Mouse (Mus musculus) limb, embryonic 10.5 days (tissue): ENCODE measurements at regions not wholly inside any gene's neighbourhood (a gene's known extent, or its start where the extent isn't known, plus 50 kb on each side); places are given as distances from the start of the nearest gene placed in this dataset.

ENCODE experiments used
- DNase-seq: peaks from one replicate; pipeline ENCODE4 v3.0.0-alpha.2; 2017; ENCODE audit warnings: low spot score
- H3K27ac ChIP-seq: fragments of 300-500 bp; sonication (generic); 2 replicates; pipeline ENCODE4 v1.5.1; 2016; ENCODE audit warnings: mild to moderate bottlenecking
- H3K27me3 ChIP-seq: fragments of 300-500 bp; sonication (generic); 2 replicates; pipeline ENCODE4 v1.6.1; 2016; ENCODE audit warnings: low read depth, mild to moderate bottlenecking; ENCODE audit not compliant: poor library complexity, severe bottlenecking
- H3K36me3 ChIP-seq: fragments of 300-500 bp; sonication (generic); 2 replicates; pipeline ENCODE4 v1.6.1; 2016; ENCODE audit warnings: mild to moderate bottlenecking, moderate library complexity
- H3K4me1 ChIP-seq: fragments of 300-500 bp; sonication (generic); 2 replicates; pipeline ENCODE4 v1.6.1; 2016
- H3K4me3 ChIP-seq: fragments of 300-500 bp; sonication (generic); 2 replicates; pipeline ENCODE4 v1.5.1; 2016; ENCODE audit warnings: mild to moderate bottlenecking, moderate library complexity
- H3K9me3 ChIP-seq: fragments of 300-500 bp; sonication (generic); replicated peaks from 2 replicates; pipeline ENCODE4 v1.6.1; 2016; ENCODE audit warnings: mild to moderate bottlenecking
- WGBS: fragments of 180-500 bp; shearing (Covaris S2); methylation state at CpG from one replicate; pipeline ENCODE4 v1.1.7; 2016; 5-methylcytosine and 5-hydroxymethylcytosine counted together

GRCm38 (mm10) chr12:54286911-54287819 lies 83.5 kb upstream of the Egln3 start:
- H3K36me3 ChIP-seq = no peaks in the 10 kb centered on the region
- peak; percentile 28 for DNase-seq
- H3K4me3 ChIP-seq = no peak overlapping the region
- no peak overlapping the region for H3K27ac ChIP-seq
- H3K27me3 ChIP-seq = no peaks in the 10 kb centered on the region
- peaks cover 23% of the 10 kb centered on the region for H3K4me1 ChIP-seq
- 72% methylated on average over 16 of the region's 16 CpGs for WGBS
- no peaks in the 10 kb centered on the region for H3K9me3 ChIP-seq

DNA sequence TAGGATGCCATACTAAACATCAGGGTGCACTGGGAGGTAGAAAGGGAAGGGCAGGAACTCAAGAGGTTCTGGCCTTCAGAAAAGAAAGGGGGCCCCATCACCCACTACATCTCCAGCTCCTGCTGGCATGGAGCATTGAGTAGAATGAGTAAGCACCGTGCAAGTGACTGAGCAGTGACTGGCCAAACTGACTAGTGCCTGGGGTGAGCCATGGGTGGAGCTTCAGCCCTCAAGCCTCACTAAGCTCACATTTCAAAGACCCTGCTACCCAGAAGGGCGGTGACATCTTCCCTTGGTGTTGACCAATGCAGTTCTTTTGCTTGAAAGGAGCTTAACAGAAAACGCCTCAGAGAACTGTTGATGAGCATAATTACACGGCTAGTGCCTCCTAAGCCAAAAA lies 80.0 kb upstream of the Egln3 start:
- no peaks in the 10 kb centered on the region for H3K9me3 ChIP-seq
- H3K27me3 ChIP-seq = no peaks in the 10 kb centered on the region
- peak; percentile 33 for DNase-seq
- no peak overlapping the region for H3K27ac ChIP-seq
- no peaks in the 10 kb centered on the region for H3K36me3 ChIP-seq
- peaks cover 26% of the 10 kb centered on the region for H3K4me1 ChIP-seq
- no peak overlapping the region for H3K4me3 ChIP-seq
- WGBS = 9% methylated on average over 4 of the region's 4 CpGs

- H3K27me3 ChIP-seq = no peaks in the 10 kb centered on the region
- H3K36me3 ChIP-seq = no peaks in the 10 kb centered on the region
- WGBS = 89% methylated on average over 1 of the region's 1 CpGs
- H3K4me1 ChIP-seq = peaks cover 26% of the 10 kb centered on the region
- no peaks in the 10 kb centered on the region for H3K9me3 ChIP-seq
- no peak overlapping the region for H3K4me3 ChIP-seq
- peak; percentile 21 for DNase-seq
- H3K27ac ChIP-seq = no peak overlapping the region
These were observed 79.4 kb upstream of the Egln3 start for GRCm38 (mm10) chr12:54283011-54283410.

DNA sequence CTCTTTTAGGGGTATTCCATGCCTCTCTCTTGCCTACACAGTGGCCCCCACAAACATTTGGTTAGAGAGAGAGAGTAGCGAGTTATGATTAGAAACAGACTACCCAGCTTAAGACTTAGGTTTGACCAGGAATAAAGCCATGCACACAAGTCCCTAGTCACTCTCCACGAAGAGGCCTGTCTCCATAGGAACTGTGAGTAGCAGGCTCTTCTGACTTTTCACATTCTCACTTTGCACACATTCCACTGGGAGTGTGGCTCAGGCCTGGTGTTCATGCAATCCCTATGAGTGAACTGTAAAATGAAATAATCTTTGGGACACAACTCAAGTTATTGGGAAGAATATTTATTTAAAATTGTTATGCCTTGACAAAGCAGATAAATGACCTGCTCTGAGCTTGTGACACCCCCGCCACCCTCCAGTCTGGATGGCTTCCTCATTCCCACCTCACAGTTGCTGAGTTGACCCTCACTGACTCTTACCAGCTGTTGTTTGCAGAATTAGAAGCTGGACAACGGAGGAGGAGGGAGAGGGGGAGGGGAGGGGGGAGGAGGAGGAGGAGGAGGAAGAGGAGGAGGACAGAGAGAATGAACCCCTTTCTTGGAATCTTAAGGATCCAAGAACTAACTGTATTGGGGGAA lies 78.7 kb upstream of the Egln3 start:
- 63% methylated on average over 4 of the region's 4 CpGs for WGBS
- Histone ChIP-seq H3K4me3 (no peak overlapping the region), H3K36me3 (no peaks in the 10 kb centered on the region), H3K9me3 (no peaks in the 10 kb centered on the region), H3K27me3 (no peaks in the 10 kb centered on the region), H3K4me1 (peaks cover 21% of the 10 kb centered on the region), H3K27ac (no peak overlapping the region)
- DNase-seq = no peak

GRCm38 (mm10) chr12:54280457-54280856 lies 76.8 kb upstream of the Egln3 start:
- H3K27me3 ChIP-seq = no peaks in the 10 kb centered on the region
- peaks cover 15% of the 10 kb centered on the region for H3K4me1 ChIP-seq
- H3K36me3 ChIP-seq = no peaks in the 10 kb centered on the region
- H3K9me3 ChIP-seq = no peaks in the 10 kb centered on the region
- 89% methylated on average over 4 of the region's 4 CpGs for WGBS
- no peak overlapping the region for H3K4me3 ChIP-seq
- no peak for DNase-seq
- H3K27ac ChIP-seq = no peak overlapping the region

DNA sequence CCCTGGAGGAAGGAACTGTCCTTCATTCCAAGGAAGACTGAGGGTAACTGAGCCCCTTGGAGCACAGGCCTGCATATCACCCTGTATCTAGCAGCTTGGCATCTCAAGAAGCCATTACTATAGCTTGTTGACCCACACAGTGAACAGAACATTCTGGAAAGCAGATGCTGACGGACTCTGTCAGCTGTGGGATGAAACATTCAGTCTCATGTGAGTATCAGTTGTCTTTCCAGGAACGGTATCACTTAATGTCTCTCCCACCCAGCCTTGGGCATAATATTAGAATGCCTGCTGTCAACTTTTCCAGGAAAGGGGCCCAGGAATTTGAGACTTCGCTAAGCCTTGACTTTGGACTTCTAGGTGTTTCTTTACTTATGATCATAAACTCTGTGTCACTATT lies 76.3 kb upstream of the Egln3 start:
- H3K4me3 ChIP-seq = no peak overlapping the region
- no peaks in the 10 kb centered on the region for H3K36me3 ChIP-seq
- DNase-seq = no peak
- no peaks in the 10 kb centered on the region for H3K9me3 ChIP-seq
- no peak overlapping the region for H3K27ac ChIP-seq
- H3K4me1 ChIP-seq = peaks cover 15% of the 10 kb centered on the region
- WGBS = 86% methylated on average over 3 of the region's 3 CpGs
- no peaks in the 10 kb centered on the region for H3K27me3 ChIP-seq

GRCm38 (mm10) chr12:54276978-54277537 lies 73.4 kb upstream of the Egln3 start:
- WGBS = 86% methylated on average over 7 of the region's 7 CpGs
- no peaks in the 10 kb centered on the region for H3K36me3 ChIP-seq
- DNase-seq = no peak
- H3K4me1 ChIP-seq = peaks cover 2% of the 10 kb centered on the region
- H3K27ac ChIP-seq = no peak overlapping the region
- no peaks in the 10 kb centered on the region for H3K9me3 ChIP-seq
- H3K27me3 ChIP-seq = no peaks in the 10 kb centered on the region
- H3K4me3 ChIP-seq = no peak overlapping the region

- Histone ChIP-seq H3K27ac (no peak overlapping the region), H3K36me3 (no peaks in the 10 kb centered on the region), H3K9me3 (no peaks in the 10 kb centered on the region), H3K4me3 (no peak overlapping the region), H3K27me3 (no peaks in the 10 kb centered on the region), H3K4me1 (no peaks in the 10 kb centered on the region)
- WGBS = 93% methylated on average over 4 of the region's 4 CpGs
- DNase-seq = no peak
These were observed 69.8 kb upstream of the Egln3 start for GRCm38 (mm10) chr12:54273506-54273905.

DNA sequence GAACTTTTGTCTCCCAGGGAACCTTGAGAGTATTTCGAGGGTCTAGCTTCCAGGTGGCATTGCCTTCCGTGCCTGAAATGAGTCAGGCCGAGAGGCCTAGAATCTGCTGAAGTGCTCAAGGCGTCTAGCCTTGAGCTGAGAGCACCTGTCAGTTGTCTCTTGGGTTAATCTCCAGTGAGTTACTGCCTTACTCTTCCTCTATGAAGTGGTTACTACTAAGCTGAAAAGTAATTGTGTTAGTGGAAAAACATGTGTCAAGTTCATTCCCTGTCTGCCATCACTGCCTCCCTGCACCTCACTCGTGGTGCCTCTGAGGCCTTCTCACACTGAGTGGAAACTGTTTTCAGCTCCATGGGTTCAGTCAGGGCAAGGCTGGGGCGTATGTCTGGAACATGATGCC lies 69.0 kb upstream of the Egln3 start:
- DNase-seq = no peak
- Histone ChIP-seq H3K27ac (no peak overlapping the region), H3K27me3 (no peaks in the 10 kb centered on the region), H3K4me3 (no peak overlapping the region), H3K4me1 (no peaks in the 10 kb centered on the region), H3K36me3 (no peaks in the 10 kb centered on the region), H3K9me3 (no peaks in the 10 kb centered on the region)
- 90% methylated on average over 6 of the region's 6 CpGs for WGBS

DNA sequence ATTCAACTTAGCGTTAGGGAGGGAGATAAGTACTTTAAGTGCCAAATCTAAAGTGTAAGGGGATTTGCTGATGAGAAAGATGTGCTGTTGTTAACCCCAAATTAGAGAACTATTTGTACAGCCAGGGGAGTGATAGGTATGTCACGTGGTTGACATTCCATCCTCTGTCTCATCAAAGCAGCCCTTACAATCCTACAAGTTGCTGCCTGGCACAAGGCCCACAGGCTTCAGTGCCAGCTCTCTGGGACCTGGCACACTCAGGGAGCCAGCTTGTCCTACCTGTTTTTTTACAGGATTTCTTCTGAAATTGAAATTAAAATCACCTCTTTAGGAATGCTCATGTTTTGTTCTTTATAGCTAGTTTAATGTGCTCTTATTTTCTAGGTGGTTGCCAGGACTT lies 68.6 kb upstream of the Egln3 start:
- Histone ChIP-seq H3K36me3 (no peaks in the 10 kb centered on the region), H3K27ac (no peak overlapping the region), H3K4me1 (no peaks in the 10 kb centered on the region), H3K9me3 (no peaks in the 10 kb centered on the region), H3K27me3 (no peaks in the 10 kb centered on the region), H3K4me3 (no peak overlapping the region)
- WGBS = 77% methylated on average over 2 of the region's 2 CpGs
- DNase-seq = no peak

DNA sequence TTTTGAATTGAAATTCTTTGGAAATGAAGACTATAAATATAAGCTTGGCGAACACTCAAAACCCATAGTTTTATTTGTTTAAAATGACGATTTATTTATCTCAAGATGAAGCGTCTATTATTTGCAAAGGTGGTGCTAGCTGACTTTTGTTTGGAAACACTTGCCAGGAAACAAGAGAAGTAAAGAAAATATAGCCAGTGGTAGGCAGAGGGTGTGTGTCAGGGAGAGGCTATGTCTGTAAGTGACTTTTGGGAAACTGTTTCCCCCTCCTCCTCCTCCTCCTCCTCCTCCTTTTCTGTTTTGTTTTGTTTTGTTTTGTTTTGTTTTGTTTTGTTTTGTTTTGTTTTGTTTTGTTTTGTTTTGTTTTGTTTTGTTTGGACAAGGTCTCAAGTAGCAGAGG lies 62.2 kb upstream of the Egln3 start:
- peaks cover 6% of the 10 kb centered on the region for H3K4me1 ChIP-seq
- no peaks in the 10 kb centered on the region for H3K9me3 ChIP-seq
- no peak for DNase-seq
- H3K27ac ChIP-seq = no peak overlapping the region
- H3K36me3 ChIP-seq = no peaks in the 10 kb centered on the region
- 95% methylated on average over 3 of the region's 3 CpGs for WGBS
- H3K27me3 ChIP-seq = no peaks in the 10 kb centered on the region
- no peak overlapping the region for H3K4me3 ChIP-seq

GRCm38 (mm10) chr12:54264893-54265835 lies 61.5 kb upstream of the Egln3 start:
- Histone ChIP-seq H3K36me3 (no peaks in the 10 kb centered on the region), H3K9me3 (no peaks in the 10 kb centered on the region), H3K27ac (no peak overlapping the region), H3K27me3 (no peaks in the 10 kb centered on the region), H3K4me1 (peaks cover 9% of the 10 kb centered on the region), H3K4me3 (no peak overlapping the region)
- no peak for DNase-seq
- WGBS = 71% methylated on average over 14 of the region's 14 CpGs
